ENCODE assay signal across 8 mouse cellular contexts in the genomic region with DNA sequence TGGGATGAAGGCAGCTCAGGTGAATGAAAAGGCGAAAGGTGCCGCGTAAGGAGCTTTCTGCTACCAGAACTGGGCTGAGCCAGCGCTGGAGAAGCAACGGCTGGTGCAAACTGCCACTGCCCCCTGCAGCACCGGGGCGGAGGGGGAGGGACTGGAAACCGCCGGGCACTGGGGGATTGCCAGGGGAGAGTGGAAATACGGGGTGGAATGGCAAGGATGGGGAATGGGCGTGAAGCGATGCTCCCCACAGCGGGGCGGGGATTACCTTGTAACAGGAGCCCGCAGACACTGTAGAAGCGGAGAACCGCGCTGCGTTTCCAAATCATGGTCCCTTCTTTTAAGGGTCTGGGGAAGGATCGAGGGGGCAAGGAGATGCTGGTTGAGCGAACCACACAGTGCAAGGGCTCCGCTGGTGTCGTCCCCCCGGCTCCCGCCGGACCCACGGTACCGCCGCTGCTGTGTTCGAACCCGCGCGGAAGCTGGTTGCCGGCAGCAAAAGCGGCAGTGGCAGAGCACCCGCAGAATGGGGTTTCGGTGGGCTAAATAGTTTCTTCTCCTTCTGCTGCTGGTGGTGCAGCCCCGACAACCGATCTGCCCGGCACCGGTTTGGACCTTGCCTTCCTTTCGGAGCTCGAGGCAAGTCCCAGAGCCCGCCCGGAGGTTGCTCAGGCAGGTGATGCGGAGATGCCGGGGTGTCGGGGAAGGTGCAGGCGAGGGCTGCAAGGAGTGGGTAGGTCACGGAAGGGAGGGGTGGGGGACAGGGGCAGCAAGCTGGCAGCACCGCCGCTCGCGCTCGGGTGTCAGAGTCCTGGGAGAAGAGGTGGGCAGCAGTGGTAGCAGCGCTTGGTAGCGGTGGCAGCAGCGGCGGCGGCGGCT. TPM values are rescaled to one million over a fixed set of nuclear protein-coding genes. Genes with fewer than 3 reads are reported as not detected.
DNase-seq lines count a peak whose midpoint lies in the region; ATAC-seq and TF ChIP-seq lines count a peak whose summit lies in the region.

No protein-coding gene starts in this region.

- peaks cover 18% of the 10 kb centered on the region for H3K4me1 ChIP-seq in forebrain, embryonic 10.5 days
- H3K4me1 ChIP-seq in hindbrain, embryonic 10.5 days (replicated peaks), result peaks cover 18% of the 10 kb centered on the region; the same call in 1 of the 2 replicates
- peaks cover 7% of the 10 kb centered on the region for H3K4me1 ChIP-seq in lung, embryonic 15.5 days

- peaks cover 10% of the 10 kb centered on the region for H3K27me3 ChIP-seq in Patski
- peaks cover 36% of the 10 kb centered on the region for H3K27me3 ChIP-seq in forebrain, embryonic 10.5 days (ENCODE audit: poor library complexity, severe bottlenecking)
- H3K27me3 ChIP-seq in hindbrain, embryonic 10.5 days (ENCODE audit: insufficient read depth, poor library complexity, severe bottlenecking), result peaks cover 36% of the 10 kb centered on the region
- H3K27me3 ChIP-seq in lung, embryonic 15.5 days, result peaks cover 31% of the 10 kb centered on the region

- in situ Hi-C loops in Patski (cut with MboI; ENCODE audit: low pct_unique_long_range_greater_than_20kb), result no loop called here

- peak overlapping the region; percentile 78 for H3K27ac ChIP-seq in forebrain, embryonic 10.5 days
- peak overlapping the region; percentile 82 for H3K27ac ChIP-seq in hindbrain, embryonic 10.5 days
- no peak overlapping the region for H3K27ac ChIP-seq in lung, embryonic 15.5 days

- H3K9ac ChIP-seq in lung, embryonic 15.5 days, result peak overlapping the region; percentile 34

- POLR2A ChIA-PET in Patski (lab: Charles Lee), result interaction anchor here (1.1 kb wide), 1 partner anchor 9 kb away, joined by 4 read pairs; no protein-coding TSS in a partner anchor

- H3K9me3 ChIP-seq in forebrain, embryonic 10.5 days, result peaks cover 8% of the 10 kb centered on the region; the same call in 1 of the 2 replicates
- no peaks in the 10 kb centered on the region for H3K9me3 ChIP-seq in hindbrain, embryonic 10.5 days
- H3K9me3 ChIP-seq in lung, embryonic 15.5 days, result no peaks in the 10 kb centered on the region

- peak overlapping the region; percentile 81 for H3K4me3 ChIP-seq in forebrain, embryonic 10.5 days
- H3K4me3 ChIP-seq in hindbrain, embryonic 10.5 days, result peak overlapping the region; percentile 76
- peak overlapping the region; percentile 64 for H3K4me3 ChIP-seq in lung, embryonic 15.5 days

- peak; percentile 53 for ATAC-seq in Patski
- peak; percentile 51 for ATAC-seq in lung, embryonic 15.5 days (ENCODE audit: borderline replicate concordance, extremely low read depth, low FRiP score, low TSS enrichment)

- DNase-seq in Patski (ENCODE audit: low read depth, low spot score), result no peak
- DNase-seq in brain, embryonic 14.5 days (ENCODE audit: low read depth), result peak; percentile 93
- DNase-seq in forebrain, embryonic 10.5 days (ENCODE audit: extremely low spot score, low spot score), result peak; percentile 71
- DNase-seq in hindbrain, embryonic 10.5 days (ENCODE audit: low spot score), result peak; percentile 69
- DNase-seq in layer of hippocampus, adult 9-11 months, result peak; percentile 78
- peak; percentile 23 for DNase-seq in ovary, postnatal 14 days (ENCODE audit: low spot score)
- no peak for DNase-seq in c-Kit-positive CD71-positive TER-119-positive erythroid progenitor cells, embryonic 14.5 days (ENCODE audit: low spot score)

- no peak for TF ChIP-seq CTCF in Patski (IDR thresholded peaks at IDR 0.05)
- TF ChIP-seq CTCF in brain, embryonic 14.5 days (IDR thresholded peaks at IDR 0.05; ENCODE audit: borderline replicate concordance, extremely low read depth, insufficient read depth, insufficient read length), result no peak

- WGBS in forebrain, embryonic 10.5 days, result under 1% methylated on average over 47 of the region's 61 CpGs
- under 1% methylated on average over 61 of the region's 61 CpGs for WGBS in hindbrain, embryonic 10.5 days
- whole genome bisulfite sequencing in lung, embryonic 15.5 days, result under 1% methylated on average over 55 of the region's 61 CpGs

- no peaks in the 10 kb centered on the region for H3K36me3 ChIP-seq in forebrain, embryonic 10.5 days (replicated peaks)
- H3K36me3 ChIP-seq in hindbrain, embryonic 10.5 days, result no peaks in the 10 kb centered on the region
- H3K36me3 ChIP-seq in lung, embryonic 15.5 days, result no peaks in the 10 kb centered on the region

- peak overlapping the region; percentile 99 for H3K4me2 ChIP-seq in lung, embryonic 15.5 days

- CTCF ChIA-PET in Patski (lab: Charles Lee), result interaction anchor here (1.0 kb wide), 1 partner anchor 9 kb away, joined by 3 read pairs; no protein-coding TSS in a partner anchor

- no peak for TF ChIP-seq POLR2A in brain, embryonic 14.5 days (IDR thresholded peaks at IDR 0.05; ENCODE audit: borderline replicate concordance, extremely low read depth, insufficient read depth, insufficient read length, poor library complexity, severe bottlenecking)

RNA-seq across cellular contexts. Expression of gene Cadm2, which starts 0.6 kb away (rescaled TPM):
- polyA plus RNA-seq in Patski (2021), result 0.51 TPM
- polyA plus RNA-seq in brain, embryonic 14.5 days (2012; rRNA removed), result 20.5 and 29.2 TPM in 2 replicates
- 1.6 and 2.9 TPM in 2 replicates for polyA plus RNA-seq in forebrain, embryonic 10.5 days (2016; fragmentation: Nextera tagmentation; extraction: Ambion mirVana)
- polyA plus RNA-seq in hindbrain, embryonic 10.5 days (2016; fragmentation: Nextera tagmentation; extraction: Ambion mirVana), result 1.0 and 4.8 TPM in 2 replicates
- 0.74 and 1.6 TPM in 2 replicates for polyA plus RNA-seq in lung, embryonic 15.5 days (2015; fragmentation: Nextera tagmentation; extraction: Ambion mirVana)

Comparison
In these comparisons a context has a peak if more than half of its experiments do, and no peak if none do; other contexts are left out.
1. DNase-seq: peak in brain, embryonic 14.5 days (single experiment), forebrain, embryonic 10.5 days (single experiment), hindbrain, embryonic 10.5 days (single experiment), layer of hippocampus, adult 9-11 months (single experiment) and ovary, postnatal 14 days (single experiment); none in Patski (single experiment) and c-Kit-positive CD71-positive TER-119-positive erythroid progenitor cells, embryonic 14.5 days (single experiment).
2. Peak in every context shown above with its lines, with median percentiles within 50 percentile points of each other: H3K4me3 ChIP-seq.